Mouse (Mus musculus) heart, adult 2 months (tissue): ENCODE results near the gene Ube2l6. TPM values are rescaled to one million over a fixed set of nuclear protein-coding genes. Genes with fewer than 3 reads are reported as not detected.
A peak's percentile ranks its signal among the peaks of the same experiment; 100 is the strongest.
"Not testable (repeated sequence)": the region's sequence is repeated elsewhere in the genome, so short reads cannot be mapped to it uniquely, and the experiment has no call there.

Experiments
- DNase-seq, 2 experiments: peaks; one replicate each; pipeline ENCODE4 v3.0.0; 2021
- H3K27ac ChIP-seq: fragments of 200-600 bp; 2 replicates; pipeline ENCODE4 v1.8.1; 2022
- H3K27me3 ChIP-seq: fragments of 200-500 bp; 2 replicates; pipeline ENCODE4 v1.6.1; 2012; ENCODE audit warnings: mild to moderate bottlenecking, low read length, inconsistent platforms, mixed read lengths; ENCODE audit not compliant: control insufficient read depth, insufficient read depth
- H3K36me3 ChIP-seq: fragments of 200-500 bp; 2 replicates; pipeline ENCODE4 v1.6.1; 2012; ENCODE audit warnings: low read length, inconsistent platforms; ENCODE audit not compliant: control insufficient read depth, insufficient read depth
- H3K4me1 ChIP-seq: fragments of 200-500 bp; 2 replicates; pipeline ENCODE4 v1.6.1; 2011; ENCODE audit warnings: low read length; ENCODE audit not compliant: control insufficient read depth, insufficient read depth
- H3K4me3 ChIP-seq: fragments of 200-600 bp; 2 replicates; pipeline ENCODE4 v1.8.1; 2022
- H3K79me2 ChIP-seq: fragments of 200-500 bp; replicated peaks from 2 replicates; pipeline ENCODE4 v1.6.1; 2012; ENCODE audit warnings: mild to moderate bottlenecking, inconsistent platforms, low read length, moderate library complexity, mixed read lengths; ENCODE audit not compliant: control insufficient read depth, insufficient read depth
- H3K9ac ChIP-seq: fragments of 200-500 bp; 2 replicates; pipeline ENCODE4 v1.6.1; 2012; ENCODE audit warnings: low read depth, mild to moderate bottlenecking, control low read depth, inconsistent platforms, low read length, mixed read lengths
- CTCF ChIP-seq: fragments of 200-600 bp; IDR thresholded peaks from 2 replicates; pipeline ENCODE4 v1.8.1; 2022; ENCODE audit warnings: antibody characterized with exemption, mild to moderate bottlenecking, moderate library complexity
- EP300 ChIP-seq: fragments of 200-500 bp; IDR thresholded peaks from 2 replicates; pipeline ENCODE4 v1.6.1; 2011; ENCODE audit warnings: low read depth, low read length, control low read depth; ENCODE audit not compliant: insufficient read depth
- POLR2A ChIP-seq: fragments of 200-500 bp; IDR thresholded peaks from 2 replicates; pipeline ENCODE4 v1.6.1; 2011; ENCODE audit warnings: mild to moderate bottlenecking, low read depth, low read length, control low read depth; ENCODE audit not compliant: insufficient read depth
- WGBS: fragments of 180-500 bp; shearing (Covaris S2); methylation state at CpG from one replicate; pipeline ENCODE4 v1.1.7; 2018; 5-methylcytosine and 5-hydroxymethylcytosine counted together
- intact Hi-C: fragments of 180-260 bp; cut with DNase I; formaldehyde crosslinking; loops from one replicate; pipeline ENCODE4 v1.15.1; 2025
- polyA plus RNA-seq: library from polyadenylated mRNA; depleted of rRNA; stranded (reverse); fragments of >200 nt; gene quantifications from 2 replicates; pipeline ENCODE4 v1.2.3, GENCODE M21; 2012
- total RNA-seq, 2 experiments: library from RNA; stranded (reverse); gene quantifications; 2 replicates each; pipeline ENCODE4 v1.2.3; 2021

The Ube2l6 gene
- total and polyA plus RNA-seq, 3 experiments: 26.5 to 131 (median 109) TPM

DNA sequence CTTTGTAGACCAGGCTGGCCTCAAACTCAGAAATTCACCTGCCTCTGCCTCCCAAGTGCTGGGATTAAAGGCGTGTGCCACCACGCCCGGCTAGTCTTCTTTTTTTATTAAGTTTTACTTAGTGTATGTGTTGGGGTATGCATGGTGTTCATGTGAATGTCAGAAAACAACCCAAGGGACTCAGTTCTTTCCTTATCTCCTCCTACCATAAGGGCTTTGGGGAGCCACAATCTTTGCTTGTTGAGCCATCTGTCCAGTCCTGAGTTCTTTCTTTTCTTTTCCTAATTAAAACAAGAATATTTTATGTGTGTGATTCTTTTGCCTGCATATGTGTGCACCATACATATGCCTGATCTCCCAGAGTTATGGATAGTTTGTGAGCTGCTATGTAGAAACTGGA, 5.5 kb upstream of the Ube2l6 start:
- H3K27me3 ChIP-seq: no peaks in the 10 kb centered on the region
- no peak for DNase-seq
- no peak overlapping the region for H3K9ac ChIP-seq
- H3K36me3 ChIP-seq: no peaks in the 10 kb centered on the region
- H3K27ac ChIP-seq: no peak overlapping the region; the same call in 1 of the 2 replicates
- intact Hi-C loops: no loop called here
- H3K4me3 ChIP-seq: no peak overlapping the region
- TF ChIP-seq POLR2A: no peak
- TF ChIP-seq CTCF: no peak
- TF ChIP-seq EP300: no peak
- WGBS: 96% methylated on average over 3 of the region's 3 CpGs
- no peaks in the 10 kb centered on the region; the same call in 1 of the 2 replicates for H3K4me1 ChIP-seq
- no peaks in the 10 kb centered on the region for H3K79me2 ChIP-seq

DNA sequence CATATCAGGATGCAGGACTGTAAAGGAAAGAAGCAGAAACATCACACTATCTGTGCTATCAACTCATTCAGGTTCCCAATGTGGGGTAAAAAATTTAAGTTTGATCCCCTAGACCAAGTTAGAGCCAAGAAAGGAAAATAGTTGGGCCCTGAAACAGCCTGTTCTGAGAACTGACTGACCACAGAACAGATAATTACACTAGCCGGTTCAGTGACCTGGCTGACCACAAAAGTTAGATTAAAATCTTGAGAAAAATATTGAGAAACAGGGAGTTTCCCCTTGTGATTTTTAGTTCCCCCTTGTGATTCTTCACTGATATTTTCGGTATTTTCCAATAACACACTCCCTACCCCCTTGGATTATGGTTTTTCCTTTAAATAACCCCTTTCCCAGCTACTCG, 4.8 kb upstream of the Ube2l6 start:
- DNase-seq: no peak
- Histone ChIP-seq H3K27me3 (no peaks in the 10 kb centered on the region), H3K36me3 (no peaks in the 10 kb centered on the region), H3K79me2 (no peaks in the 10 kb centered on the region), H3K27ac (no peak overlapping the region), H3K9ac (no peak overlapping the region), H3K4me1 (no peaks in the 10 kb centered on the region; the same call in 1 of the 2 replicates), H3K4me3 (no peak overlapping the region)
- TF ChIP-seq POLR2A (no peak), CTCF (no peak)
- intact Hi-C loops: no loop called here
- 84% methylated on average over 3 of the region's 3 CpGs for WGBS

DNA sequence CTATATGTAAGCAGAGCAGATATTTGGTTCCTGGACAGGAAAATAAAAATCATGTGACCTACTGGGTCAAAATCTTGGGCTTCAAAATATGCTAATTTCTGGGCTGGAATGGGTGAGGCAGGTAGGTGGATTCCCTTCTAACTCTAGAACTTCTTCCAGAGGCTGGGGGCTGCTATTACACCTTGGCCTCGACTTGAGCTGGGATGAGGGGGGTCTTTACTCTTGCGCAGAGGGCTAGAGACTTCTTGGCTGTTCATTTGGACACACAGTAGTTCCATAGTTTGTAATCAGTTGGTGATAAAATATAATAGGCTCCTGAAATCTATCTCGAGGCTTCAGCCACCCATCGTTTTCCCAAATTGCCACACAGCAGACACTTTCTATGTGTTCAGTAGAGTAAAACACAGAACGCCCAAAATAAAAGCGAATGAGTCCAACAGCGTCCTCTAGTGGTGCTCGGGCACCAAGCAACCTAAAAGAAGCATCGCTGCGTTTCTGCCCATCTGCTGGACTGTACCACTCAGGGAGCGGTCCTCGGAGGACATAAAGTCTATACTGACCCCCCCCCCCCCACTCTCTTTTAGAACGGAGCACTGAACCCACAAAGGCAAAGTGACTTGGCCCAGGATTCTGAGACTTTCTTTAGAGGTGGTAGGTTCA, 665 bp upstream of the Ube2l6 start:
- Histone ChIP-seq H3K9ac (peak overlapping the region; percentile 44), H3K79me2 (no peaks in the 10 kb centered on the region), H3K27me3 (no peaks in the 10 kb centered on the region), H3K36me3 (no peaks in the 10 kb centered on the region), H3K4me1 (no peaks in the 10 kb centered on the region), H3K27ac (peak overlapping the region; percentile 77), H3K4me3 (peak overlapping the region; percentile 74)
- intact Hi-C loops: loop anchor here (2.0 kb wide), 1 partner anchor 57 kb away; no protein-coding TSS in a partner anchor
- DNase-seq: peak; percentile 81 to 82
- TF ChIP-seq EP300 (peak; percentile 70; the same call in 1 of the 2 replicates), POLR2A (no peak), CTCF (peak; percentile 84)
- WGBS: 10% methylated on average over 13 of the region's 13 CpGs

DNA sequence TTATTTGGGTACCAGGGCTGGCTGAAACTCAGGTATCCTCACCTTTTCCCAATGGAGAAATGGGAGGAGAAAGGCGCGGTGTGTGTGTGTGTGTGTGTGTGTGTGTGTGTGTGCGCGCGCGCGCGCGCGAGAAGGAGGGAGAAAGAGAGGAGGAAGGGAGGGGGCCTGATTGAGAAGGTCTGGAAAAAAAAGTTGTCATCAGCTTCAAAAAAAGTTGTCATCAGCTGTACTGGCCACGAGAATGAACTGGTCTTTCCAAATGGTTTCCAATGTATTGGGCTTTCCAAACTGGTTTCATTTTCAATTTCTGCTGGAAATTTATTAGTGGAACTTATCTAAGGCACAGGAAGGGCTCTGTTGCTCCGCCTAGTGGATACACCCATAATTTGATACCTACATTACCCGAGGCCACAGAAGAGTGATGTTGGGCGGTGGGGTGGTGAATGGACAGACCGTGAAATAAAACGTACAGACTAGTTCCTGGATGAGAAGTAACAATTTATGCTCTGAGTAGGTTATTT, 473 bp downstream of the Ube2l6 start:
- no peaks in the 10 kb centered on the region for H3K27me3 ChIP-seq
- H3K27ac ChIP-seq: peak overlapping the region; percentile 77
- no peaks in the 10 kb centered on the region for H3K79me2 ChIP-seq
- intact Hi-C loops: loop anchor here (2.0 kb wide), 1 partner anchor 58 kb away; no protein-coding TSS in a partner anchor
- TF ChIP-seq CTCF (peak; percentile 90), EP300 (0 out of 2 replicates have a peak, but pooled peaks have one; percentile 28), POLR2A (peak; percentile 47; the same call in 1 of the 2 replicates)
- peak overlapping the region; percentile 44 for H3K9ac ChIP-seq
- 0% methylated on average over 16 of the region's 16 CpGs for WGBS
- peak overlapping the region; percentile 74 for H3K4me3 ChIP-seq
- no peaks in the 10 kb centered on the region for H3K36me3 ChIP-seq
- no peaks in the 10 kb centered on the region for H3K4me1 ChIP-seq
- peak; percentile 64 to 77 for DNase-seq

- WGBS: 60% methylated on average over 4 of the region's 4 CpGs
- no peak overlapping the region for H3K4me3 ChIP-seq
These were observed 1.7 kb downstream of the Ube2l6 start for GRCm38 (mm10) chr2:84800304-84800703.

GRCm38 (mm10) chr2:84801223-84801622, 2.6 kb downstream of the Ube2l6 start:
- H3K79me2 ChIP-seq, H3K36me3 ChIP-seq, intact Hi-C loops, H3K9ac ChIP-seq, H3K27ac ChIP-seq, H3K4me1 ChIP-seq, H3K4me3 ChIP-seq, H3K27me3 ChIP-seq, DNase-seq: not testable (repeated sequence)
- WGBS: 85% methylated on average over 5 of the region's 5 CpGs

More at GRCm38 (mm10) chr2:84800304-84800703, 1.7 kb downstream of the Ube2l6 start:
- Histone ChIP-seq H3K27ac (no peak overlapping the region), H3K27me3 (no peaks in the 10 kb centered on the region), H3K4me1 (no peaks in the 10 kb centered on the region), H3K79me2 (no peaks in the 10 kb centered on the region), H3K36me3 (no peaks in the 10 kb centered on the region), H3K9ac (no peak overlapping the region; the same call in 1 of the 2 replicates)
- intact Hi-C loops: no loop called here
- peak; percentile 35; the same call in 1 of the 2 replicates for TF ChIP-seq POLR2A
- TF ChIP-seq CTCF: no peak
- DNase-seq: no peak
